Mouse (Mus musculus) small intestine, adult 2 months (tissue): ENCODE measurements at regions not wholly inside any gene's neighbourhood (a gene's known extent, or its start where the extent isn't known, plus 50 kb on each side); places are given as distances from the start of the nearest gene placed in this dataset.

ENCODE experiments used
- CTCF ChIP-seq: fragments of 200-500 bp; IDR thresholded peaks from 2 replicates; pipeline ENCODE4 v1.5.1; 2012; ENCODE audit warnings: low read depth, mild to moderate bottlenecking, control low read depth, inconsistent platforms, low read length, moderate library complexity, mixed read lengths; ENCODE audit not compliant: insufficient replicate concordance, insufficient read length; ENCODE audit errors: extremely low read depth
- POLR2A ChIP-seq: fragments of 200-500 bp; IDR thresholded peaks from 2 replicates; pipeline ENCODE4 v1.6.1; 2012; ENCODE audit warnings: low read depth, mild to moderate bottlenecking, control low read depth, inconsistent platforms, low read length, moderate library complexity

DNA sequence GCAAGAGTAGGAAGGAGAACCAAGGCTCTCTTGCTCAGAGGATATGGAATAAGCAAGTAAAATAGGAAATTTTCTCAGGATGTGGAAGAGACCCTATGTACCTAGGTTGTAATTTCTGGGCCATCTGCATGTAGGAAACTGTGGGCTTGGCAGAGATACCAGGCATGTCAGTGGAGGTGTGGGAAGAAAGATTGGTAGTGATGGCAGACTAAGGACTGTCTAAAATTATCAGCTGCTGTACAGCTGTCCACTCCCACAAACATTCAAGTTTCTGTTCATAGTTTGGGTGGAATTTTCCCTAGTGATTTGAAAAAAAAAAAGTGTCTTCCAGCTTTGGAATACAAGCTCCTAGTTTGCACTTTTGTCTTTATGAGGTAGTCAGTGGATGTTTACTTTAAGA is 744.7 kb downstream of the Dhx35 start:
- no peak for TF ChIP-seq POLR2A
- no peak for TF ChIP-seq CTCF
